Mouse (Mus musculus): ENCODE data around the gene Tnp2. TPM values are rescaled to one million over a fixed set of nuclear protein-coding genes. Genes with fewer than 3 reads are reported as not detected.
"Not testable (repeated sequence)": the region's sequence is repeated elsewhere in the genome, so short reads cannot be mapped to it uniquely, and the experiment has no call there.

Gene Tnp2
- total RNA-seq (2021) = not detected
- long read RNA-seq, experiment 1, partial matches to known transcripts = 0 of 1 reads
- long read RNA-seq, experiment 1, other reads (novel, unspliced or antisense) = 1 of 1 reads
- long read RNA-seq, experiment 2 = 0 reads

- DNase-seq (ENCODE audit: low spot score in 2 of 2) = no peak
Observed at GRCm38 (mm10) chr16:10788271-10788670, at the start of gene Tnp2. Gene Tnp2, minus strand, starts transcription at chr16:10788660.

DNA sequence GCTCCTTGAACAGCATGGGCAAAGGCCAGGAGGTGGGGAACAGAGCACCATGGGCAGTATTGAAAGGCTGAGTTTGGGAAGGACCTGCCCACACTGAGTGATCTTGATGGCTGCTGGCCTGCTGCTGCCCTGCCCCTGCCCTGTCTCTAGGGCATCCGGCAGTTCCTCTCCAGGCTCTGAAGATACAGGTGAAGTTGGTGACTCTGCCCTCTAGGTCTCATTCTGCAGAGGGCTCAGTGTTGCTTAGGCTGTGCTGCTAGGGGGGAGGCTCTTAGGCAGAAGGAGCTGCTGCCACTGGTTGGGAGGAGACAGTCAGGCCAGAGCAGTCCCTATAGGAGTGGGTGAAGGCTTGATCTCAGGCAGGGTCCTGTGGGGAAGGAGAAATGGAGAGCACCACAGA is 49.4 kb upstream of the Tnp2 start:
- no peak for DNase-seq (ENCODE audit: low spot score in 2 of 2)

DNA sequence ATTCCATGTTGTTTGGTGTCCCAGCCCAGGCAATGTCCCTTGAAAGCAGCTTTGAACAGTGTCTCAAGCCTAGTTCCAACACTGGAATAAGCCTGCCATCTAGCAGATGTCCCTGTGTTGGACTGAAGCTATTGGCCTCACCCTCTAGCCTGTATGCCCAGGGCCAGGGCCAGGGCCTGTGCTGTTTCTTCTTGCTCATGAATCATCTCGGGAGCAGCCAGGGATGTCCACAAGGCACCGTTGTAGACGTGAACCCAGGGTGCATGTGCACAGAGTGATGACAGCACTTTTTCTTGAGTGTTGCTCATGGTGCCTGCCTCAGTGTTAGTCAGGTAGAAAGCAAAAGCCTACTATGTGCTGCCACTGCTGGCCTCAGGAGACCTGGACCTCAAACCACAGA is 48.8 kb upstream of the Tnp2 start:
- no peak for DNase-seq (ENCODE audit: low spot score in 2 of 2)

DNA sequence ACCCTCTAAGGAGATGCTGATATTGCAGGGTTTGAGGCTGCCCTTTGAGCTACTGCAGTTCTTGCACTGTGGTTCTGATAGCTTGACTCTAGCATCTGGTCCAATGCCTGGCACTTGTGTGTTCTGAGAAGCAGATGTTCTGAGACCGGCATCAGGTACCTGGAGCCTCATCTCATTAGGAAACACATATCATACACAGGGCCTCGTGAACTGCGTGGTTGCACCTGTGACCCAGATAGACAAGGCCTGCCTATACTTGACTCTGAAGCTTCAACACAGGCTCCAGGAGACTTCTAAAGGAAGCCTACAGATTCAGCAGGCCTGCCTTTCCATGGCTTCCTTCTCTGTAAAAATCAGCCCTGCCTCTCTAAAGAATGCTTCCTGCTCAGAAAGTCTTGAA is 47.9 kb upstream of the Tnp2 start:
- no peak for DNase-seq (ENCODE audit: low spot score in 2 of 2)

GRCm38 (mm10) chr16:10834911-10835587 is 46.6 kb upstream of the Tnp2 start, which contains the start of gene Rmi2:
Gene Rmi2, plus strand, starts transcription at chr16:10835059.
- DNase-seq (ENCODE audit: low spot score in 2 of 2) = peak; percentile 70 to 82

DNA sequence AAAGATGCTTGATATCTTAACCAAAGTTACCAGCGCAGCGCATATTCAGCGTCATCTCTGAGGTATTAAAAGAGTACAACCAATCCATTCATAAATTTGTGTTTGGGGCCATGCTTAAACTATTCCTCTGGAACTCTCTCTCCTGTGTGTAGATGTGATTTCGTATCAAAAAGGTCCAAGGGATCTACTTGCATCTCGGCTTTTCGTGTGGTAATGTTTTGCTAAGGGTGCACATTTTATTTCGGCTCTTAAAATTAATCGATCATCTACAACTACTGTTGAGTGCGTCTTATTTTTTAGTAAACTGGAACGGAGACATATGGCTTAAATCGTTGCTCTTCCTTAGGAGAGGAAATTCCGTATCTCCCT is 46.1 kb upstream of the Tnp2 start:
- DNase-seq (ENCODE audit: low spot score in 2 of 2) = no peak

GRCm38 (mm10) chr16:10828461-10828805 is 40.0 kb upstream of the Tnp2 start:
- no peak for DNase-seq (ENCODE audit: low spot score in 2 of 2)

DNA sequence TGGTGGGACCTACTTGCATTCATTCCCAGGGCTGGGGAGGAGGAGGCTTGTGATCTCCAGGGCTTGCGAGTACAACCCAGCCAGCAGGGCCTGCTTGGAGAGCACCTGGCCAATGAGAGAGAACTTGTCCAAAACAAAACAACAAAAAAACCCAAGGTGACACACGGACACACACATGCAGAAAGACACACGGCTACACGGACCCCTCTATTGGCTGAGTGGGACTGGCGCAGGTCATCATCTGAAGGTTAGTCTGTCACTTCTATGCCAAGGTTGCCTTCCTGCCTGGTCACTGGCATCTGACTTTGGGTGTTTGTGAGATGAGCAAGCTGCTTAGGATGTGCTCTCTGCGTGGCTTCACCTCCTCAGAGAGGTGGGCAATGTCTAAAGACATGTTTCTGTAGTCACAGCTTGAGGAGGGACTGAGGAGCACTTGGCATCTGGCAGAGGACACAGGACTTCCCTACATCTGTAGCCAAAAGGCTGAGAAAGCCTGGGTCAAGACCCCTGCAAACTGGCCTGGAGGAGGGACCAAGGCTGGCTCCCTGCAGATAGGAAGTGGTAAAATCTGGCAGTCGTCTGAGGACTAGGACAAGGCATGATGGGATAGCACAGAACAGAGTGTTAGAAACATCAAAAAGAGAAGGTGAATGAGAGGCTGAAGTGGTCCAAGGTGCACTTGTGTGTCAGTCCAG is 39.5 kb upstream of the Tnp2 start:
- no peak for DNase-seq (ENCODE audit: low spot score in 2 of 2)

GRCm38 (mm10) chr16:10827269-10827668 is 38.8 kb upstream of the Tnp2 start:
- no peak for DNase-seq (ENCODE audit: low spot score in 2 of 2)

DNA sequence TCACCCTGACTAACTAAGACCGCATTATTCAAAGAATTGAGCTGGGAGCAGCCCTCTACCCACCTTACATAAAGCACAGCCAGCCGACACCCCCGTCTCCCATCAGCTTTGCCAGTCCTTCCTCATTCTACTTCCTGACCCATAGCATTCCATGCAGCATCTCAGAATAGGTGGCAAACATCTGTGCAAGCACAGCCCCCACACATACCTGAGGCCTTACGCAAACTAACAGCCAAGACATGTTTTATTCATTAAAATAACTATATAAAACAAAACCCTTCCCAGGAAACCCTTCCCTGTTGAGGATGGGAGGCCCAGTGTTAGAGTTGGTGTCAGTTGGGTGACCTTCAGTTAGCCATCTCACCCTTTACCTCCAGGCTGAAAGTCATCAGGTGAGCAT is 37.4 kb upstream of the Tnp2 start:
- DNase-seq (ENCODE audit: low spot score in 2 of 2) = no peak

GRCm38 (mm10) chr16:10824536-10824935 is 36.1 kb upstream of the Tnp2 start:
- DNase-seq (ENCODE audit: low spot score in 2 of 2) = no peak

DNA sequence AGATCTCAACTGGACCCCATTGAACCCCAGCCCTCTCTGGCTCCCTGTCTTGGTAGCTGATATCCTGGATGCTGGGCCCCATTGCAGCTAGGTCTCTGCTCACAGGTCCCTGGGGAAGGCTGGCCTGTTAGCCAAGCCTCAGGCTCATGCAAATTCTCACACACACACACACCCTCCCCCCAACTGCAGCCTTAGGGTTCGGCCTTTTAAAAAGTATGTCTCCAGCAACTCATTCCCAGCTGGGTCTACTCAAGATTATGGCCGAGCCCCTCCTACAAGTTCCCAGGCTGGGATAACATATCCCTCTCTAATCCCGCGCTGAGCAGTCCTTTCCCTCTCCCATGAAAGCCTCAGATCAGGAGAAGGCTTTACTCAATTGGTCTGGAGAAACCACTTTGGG is 32.9 kb upstream of the Tnp2 start:
- no peak for DNase-seq (ENCODE audit: low spot score in 2 of 2)

DNA sequence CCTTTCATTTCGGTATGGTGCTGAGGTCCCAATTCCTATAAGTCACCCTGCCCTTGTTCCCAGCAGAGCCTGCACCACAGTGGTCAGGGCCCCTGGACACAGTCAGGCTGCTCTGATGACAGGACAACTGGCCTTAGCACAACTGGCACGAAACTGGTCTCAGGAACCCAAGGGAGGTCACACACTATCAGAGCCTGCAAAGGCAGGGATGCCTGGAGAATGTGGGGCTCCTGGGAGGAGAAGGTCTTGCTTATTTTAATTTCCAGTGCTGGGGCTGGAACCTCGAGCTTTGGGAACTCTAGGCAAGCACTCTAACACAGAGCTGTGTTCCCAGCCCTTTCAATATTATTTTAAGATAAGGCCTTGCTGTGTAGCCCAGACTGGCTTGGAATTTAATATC is 31.5 kb upstream of the Tnp2 start:
- no peak for DNase-seq (ENCODE audit: low spot score in 2 of 2)

DNA sequence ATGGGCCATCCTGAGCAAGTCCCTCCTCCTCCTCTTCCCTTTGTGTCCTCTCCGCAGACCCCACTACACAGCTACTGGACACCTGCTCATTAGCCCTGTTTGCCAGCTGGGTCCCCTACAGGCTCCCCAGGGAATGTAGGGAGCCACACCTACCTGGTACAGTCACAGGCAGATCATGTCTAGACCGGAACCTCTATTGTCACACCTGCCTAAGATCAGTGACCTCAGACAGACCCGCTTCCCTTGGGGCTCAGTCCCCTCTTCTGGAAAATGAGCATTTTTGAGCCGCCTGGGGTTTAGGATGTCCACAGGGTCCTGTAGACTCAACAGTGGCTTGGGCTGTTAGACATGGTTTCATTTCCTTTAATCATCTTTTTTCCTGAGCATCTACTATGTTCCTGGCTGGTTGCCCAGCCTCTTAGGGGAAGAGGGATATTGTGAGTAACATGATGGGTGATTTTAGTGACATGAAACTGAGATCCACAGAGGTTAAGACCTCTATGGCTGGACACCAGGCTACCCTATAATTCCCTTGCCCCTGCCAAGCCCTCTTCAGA is 30.2 kb upstream of the Tnp2 start:
- DNase-seq (ENCODE audit: low spot score in 2 of 2) = no peak

DNA sequence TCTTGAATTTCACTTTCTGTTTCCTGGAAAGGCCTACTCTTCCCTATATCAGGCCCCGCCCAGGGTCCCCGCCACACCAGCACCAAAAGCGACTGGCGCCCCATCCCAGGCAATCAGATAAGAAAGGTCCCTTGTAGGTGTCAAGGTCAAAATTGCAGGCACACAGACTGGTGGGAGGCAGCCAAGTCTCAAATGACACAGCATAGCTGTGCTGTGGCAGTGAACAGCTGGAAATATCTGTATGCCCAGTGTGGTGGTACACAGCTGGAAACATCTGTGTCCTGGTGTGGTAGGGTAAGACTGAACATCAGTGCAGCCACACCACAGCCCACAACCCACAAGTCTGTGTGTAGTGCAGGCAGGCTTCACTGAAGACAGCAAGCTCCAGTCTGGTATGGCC is 26.4 kb upstream of the Tnp2 start:
- DNase-seq (ENCODE audit: low spot score in 2 of 2) = no peak

GRCm38 (mm10) chr16:10813726-10814125 is 25.3 kb upstream of the Tnp2 start:
- no peak for DNase-seq (ENCODE audit: low spot score in 2 of 2)

GRCm38 (mm10) chr16:10812865-10813371 is 24.5 kb upstream of the Tnp2 start, which contains the start of gene Gm11172:
Gene Gm11172, plus strand, starts transcription at chr16:10812915.
- no peak for DNase-seq (ENCODE audit: low spot score in 2 of 2)

DNA sequence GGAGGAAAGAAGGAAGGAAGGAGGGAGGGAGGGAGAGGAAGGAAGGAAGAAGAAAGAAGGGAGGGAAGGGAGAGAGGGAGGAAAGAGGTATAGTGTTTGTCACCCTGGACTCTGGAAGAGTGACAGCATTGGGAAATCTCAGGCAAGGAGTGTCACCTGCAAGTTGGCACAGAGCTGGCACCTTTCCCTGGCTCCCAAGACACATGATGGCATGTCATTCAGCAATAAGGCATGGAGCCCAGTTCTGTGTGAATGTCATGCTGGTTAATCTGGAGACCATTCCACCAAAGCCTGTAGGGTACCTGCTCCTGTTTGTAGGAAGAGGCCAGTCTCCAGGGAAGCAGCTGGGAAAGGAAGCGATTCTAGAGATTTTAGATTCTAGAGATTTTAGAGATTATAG is 21.9 kb upstream of the Tnp2 start:
- DNase-seq (ENCODE audit: low spot score in 2 of 2) = no peak

- no peak for DNase-seq (ENCODE audit: low spot score in 2 of 2)
Observed at GRCm38 (mm10) chr16:10805789-10806527, 17.5 kb upstream of the Tnp2 start, which contains the start of gene Prm1. Gene Prm1, minus strand, starts transcription at chr16:10805839.

GRCm38 (mm10) chr16:10802420-10802819 is 14.0 kb upstream of the Tnp2 start:
- not testable (repeated sequence) for DNase-seq (ENCODE audit: low spot score in 2 of 2)

DNA sequence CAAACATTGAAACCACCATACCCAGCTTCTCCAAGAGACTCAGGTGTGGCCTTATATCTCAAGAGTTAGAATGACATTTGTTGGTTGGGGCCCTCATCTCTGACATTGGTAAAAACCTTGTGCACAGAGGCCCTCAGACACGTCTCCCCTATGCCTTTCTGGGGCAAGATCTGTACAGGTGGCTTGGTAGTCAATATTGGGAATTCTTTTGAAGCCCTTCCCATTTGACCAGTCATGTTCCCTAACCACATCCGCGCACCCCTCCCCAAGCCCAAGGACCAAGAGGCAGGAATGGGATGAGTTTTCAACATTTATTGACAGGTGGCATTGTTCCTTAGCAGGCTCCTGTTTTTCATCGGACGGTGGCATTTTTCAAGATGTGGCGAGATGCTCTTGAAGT is 7.6 kb upstream of the Tnp2 start, which contains the start of gene Prm2:
Gene Prm2, minus strand, starts transcription at position 101 of the 400 bp plus-strand sequence.
- DNase-seq (ENCODE audit: low spot score in 2 of 2) = no peak

Data from layer of hippocampus, postnatal 14 days (tissue).